Mouse (Mus musculus): ENCODE measurements at regions not wholly inside any gene's neighbourhood (a gene's known extent, or its start where the extent isn't known, plus 50 kb on each side); places are given as distances from the start of the nearest gene placed in this dataset.

- no peak for DNase-seq (ENCODE audit: low spot score in 2 of 2)
These were observed 59.2 kb upstream of the Tut7 start for GRCm38 (mm10) chr13:59881989-59882784.

GRCm38 (mm10) chr13:59880055-59880454 lies 57.1 kb upstream of the Tut7 start:
- DNase-seq (ENCODE audit: low spot score in 2 of 2), result no peak

- no peak for DNase-seq (ENCODE audit: low spot score in 2 of 2)
These were observed 52.7 kb upstream of the Tut7 start for GRCm38 (mm10) chr13:59875637-59876036.

- no peak for DNase-seq (ENCODE audit: low spot score in 2 of 2)
These were observed 51.4 kb upstream of the Tut7 start for GRCm38 (mm10) chr13:59874137-59874931.
